Mouse (Mus musculus) hindlimb bud, embryonic 11.5 days (tissue): ENCODE measurements around the gene Vrk3.
A peak's percentile ranks its signal among the peaks of the same experiment; 100 is the strongest.

Experiments
- DNase-seq: peaks from one replicate; pipeline ENCODE4 v3.0.0-alpha.2; 2012; ENCODE audit warnings: low read depth, low spot score; ENCODE audit errors: extremely low spot score

The Vrk3 gene

GRCm38 (mm10) chr7:44817441-44817840 is 69.2 kb downstream of the Vrk3 start:
- no peak for DNase-seq

- DNase-seq: no peak
Observed at GRCm38 (mm10) chr7:44818164-44818563, 70.0 kb downstream of the Vrk3 start.

- DNase-seq: no peak
Observed at GRCm38 (mm10) chr7:44818751-44819235, 70.6 kb downstream of the Vrk3 start.

- DNase-seq: no peak
Observed at GRCm38 (mm10) chr7:44819391-44819790, 71.2 kb downstream of the Vrk3 start.

GRCm38 (mm10) chr7:44819863-44820262 is 71.7 kb downstream of the Vrk3 start:
- no peak for DNase-seq

- DNase-seq: no peak
Observed at GRCm38 (mm10) chr7:44820525-44820924, 72.3 kb downstream of the Vrk3 start.

GRCm38 (mm10) chr7:44821666-44822448 is 73.6 kb downstream of the Vrk3 start:
- no peak for DNase-seq

GRCm38 (mm10) chr7:44823409-44823808 is 75.2 kb downstream of the Vrk3 start:
- no peak for DNase-seq

GRCm38 (mm10) chr7:44824872-44825271 is 76.7 kb downstream of the Vrk3 start:
- DNase-seq: peak; percentile 42

GRCm38 (mm10) chr7:44826771-44827170 is 78.6 kb downstream of the Vrk3 start:
- no peak for DNase-seq
